Mouse (Mus musculus): ENCODE data around the gene Gpd2.
A peak's percentile ranks its signal among the peaks of the same experiment; 100 is the strongest.

The Gpd2 gene

GRCm38 (mm10) chr2:57374647-57375046, 137.2 kb downstream of the Gpd2 start:
- DNase-seq (ENCODE audit: extremely low read depth, insufficient read length, low spot score): no peak

GRCm38 (mm10) chr2:57375138-57375837, 137.9 kb downstream of the Gpd2 start:
- no peak for DNase-seq (ENCODE audit: extremely low read depth, insufficient read length, low spot score)

- DNase-seq (ENCODE audit: extremely low read depth, insufficient read length, low spot score): no peak
Observed at GRCm38 (mm10) chr2:57378147-57378889, 140.9 kb downstream of the Gpd2 start.

- no peak for DNase-seq (ENCODE audit: extremely low read depth, insufficient read length, low spot score)
Observed at GRCm38 (mm10) chr2:57384625-57385024, 147.2 kb downstream of the Gpd2 start.

GRCm38 (mm10) chr2:57387816-57388215, 150.4 kb downstream of the Gpd2 start:
- DNase-seq (ENCODE audit: extremely low read depth, insufficient read length, low spot score): no peak

- DNase-seq (ENCODE audit: extremely low read depth, insufficient read length, low spot score): no peak
Observed at GRCm38 (mm10) chr2:57395071-57395470, 157.6 kb downstream of the Gpd2 start.

- no peak for DNase-seq (ENCODE audit: extremely low read depth, insufficient read length, low spot score)
Observed at GRCm38 (mm10) chr2:57396061-57396460, 158.6 kb downstream of the Gpd2 start.

GRCm38 (mm10) chr2:57397727-57398126, 160.3 kb downstream of the Gpd2 start:
- DNase-seq (ENCODE audit: extremely low read depth, insufficient read length, low spot score): no peak

- DNase-seq (ENCODE audit: extremely low read depth, insufficient read length, low spot score): peak; percentile 20
Observed at GRCm38 (mm10) chr2:57407414-57408019, 170.1 kb downstream of the Gpd2 start.

GRCm38 (mm10) chr2:57408413-57408812, 171.0 kb downstream of the Gpd2 start:
- no peak for DNase-seq (ENCODE audit: extremely low read depth, insufficient read length, low spot score)

- no peak for DNase-seq (ENCODE audit: extremely low read depth, insufficient read length, low spot score)
Observed at GRCm38 (mm10) chr2:57411551-57411950, 174.1 kb downstream of the Gpd2 start.

- no peak for DNase-seq (ENCODE audit: extremely low read depth, insufficient read length, low spot score)
Observed at GRCm38 (mm10) chr2:57414550-57415160, 177.2 kb downstream of the Gpd2 start.

- no peak for DNase-seq (ENCODE audit: extremely low read depth, insufficient read length, low spot score)
Observed at GRCm38 (mm10) chr2:57416711-57417110, 179.3 kb downstream of the Gpd2 start.

Measured in 3134 (cell line).